Mouse (Mus musculus): ENCODE measurements around the gene Ceacam1. TPM values are rescaled to one million over a fixed set of nuclear protein-coding genes. Genes with fewer than 3 reads are reported as not detected.
"Not testable (repeated sequence)": the region's sequence is repeated elsewhere in the genome, so short reads cannot be mapped to it uniquely, and the experiment has no call there.

Gene Ceacam1
- total and polyA plus RNA-seq, 3 experiments, result 3.1 to 25.1 (median 5.9) TPM

- no peak for DNase-seq (ENCODE audit: extremely low read depth)
- Histone ChIP-seq H3K4me3 (replicated peaks in 1 of 3; ENCODE audit: low read depth in 2 of 3, low read length in 2 of 3, poor library complexity in 1 of 3) (no peak overlapping the region), H3K9ac (ENCODE audit: insufficient read depth, low read depth) (no peak overlapping the region), H3K4me1 (ENCODE audit: control insufficient read depth in 1 of 2, insufficient read depth in 2 of 2) (no peaks in the 10 kb centered on the region; a peak in 1 of 4 replicates), H3K27ac (ENCODE audit: insufficient read depth, low read depth) (no peak overlapping the region), H3K79me2 (replicated peaks; ENCODE audit: control insufficient read depth, extremely low read depth, insufficient read depth, poor library complexity, severe bottlenecking) (no peaks in the 10 kb centered on the region), H3K36me3 (replicated peaks in 1 of 2; ENCODE audit: control insufficient read depth in 1 of 2, insufficient read depth in 1 of 2, low read length in 1 of 2) (peaks cover 0 to 17% of the 10 kb centered on the region in 2 experiments), H3K9me3 (replicated peaks; ENCODE audit: low read length) (no peaks in the 10 kb centered on the region), H3K27me3 (replicated peaks) (no peaks in the 10 kb centered on the region), H3K4me2 (ENCODE audit: insufficient read depth, low read depth, poor library complexity, severe bottlenecking) (no peak overlapping the region)
- TF ChIP-seq ELF1 (IDR thresholded peaks at IDR 0.05; ENCODE audit: low read depth, low read length) (no peak), MAZ (IDR thresholded peaks at IDR 0.05; ENCODE audit: low read depth, low read length) (no peak), JUN (IDR thresholded peaks at IDR 0.05; ENCODE audit: insufficient read depth, low read depth, low read length) (no peak), ZMIZ1 (IDR thresholded peaks at IDR 0.05; ENCODE audit: low read depth, low read length) (no peak), ETS1 (conservative IDR thresholded peaks at IDR 0.05; ENCODE audit: low read depth, low read length) (no peak), CTCF (conservative IDR thresholded peaks at IDR 0.05 in 1 of 2, IDR thresholded peaks at IDR 0.05 in 1 of 2; ENCODE audit: low read depth in 2 of 2, low read length in 2 of 2) (no peak), ZNF384 (IDR thresholded peaks at IDR 0.05; ENCODE audit: low read depth, low read length) (no peak), IRF4 (IDR thresholded peaks at IDR 0.05; ENCODE audit: low read depth, low read length) (no peak), SMC3 (IDR thresholded peaks at IDR 0.05; ENCODE audit: low read depth, low read length) (no peak), TCF12 (IDR thresholded peaks at IDR 0.05; ENCODE audit: low read depth, low read length) (no peak), CHD2 (IDR thresholded peaks at IDR 0.05; ENCODE audit: low read length) (no peak), CHD1 (IDR thresholded peaks at IDR 0.05; ENCODE audit: low read depth, low read length) (no peak), USF1 (IDR thresholded peaks at IDR 0.05; ENCODE audit: low read depth, low read length) (no peak), RAD21 (IDR thresholded peaks at IDR 0.05; ENCODE audit: low read depth, low read length) (no peak), MXI1 (IDR thresholded peaks at IDR 0.05; ENCODE audit: low read depth, low read length) (no peak), UBTF (IDR thresholded peaks at IDR 0.05; ENCODE audit: low read depth, low read length) (no peak)
- dilution Hi-C loops (cut with MboI; ENCODE audit: extremely low pct_ligation_motif_present, extremely low pct_unique_long_range_greater_than_20kb, low sequenced_read_pairs) (no loop called here), in situ Hi-C loops (cut with MboI; ENCODE audit: low pct_ligation_motif_present, low pct_unique_long_range_greater_than_20kb, low sequenced_read_pairs) (no loop called here)
These were observed 12.4 kb downstream of the Ceacam1 start for GRCm38 (mm10) chr7:25465010-25465409.

- H3K27me3 ChIP-seq (replicated peaks); H3K79me2 ChIP-seq (replicated peaks; ENCODE audit: control insufficient read depth, extremely low read depth, insufficient read depth, poor library complexity, severe bottlenecking); DNase-seq (ENCODE audit: extremely low read depth); H3K4me3 ChIP-seq (replicated peaks in 1 of 3; ENCODE audit: low read depth in 2 of 3, low read length in 2 of 3, poor library complexity in 1 of 3); H3K4me2 ChIP-seq (ENCODE audit: insufficient read depth, low read depth, poor library complexity, severe bottlenecking); H3K4me1 ChIP-seq (ENCODE audit: control insufficient read depth in 1 of 2, insufficient read depth in 2 of 2); H3K9ac ChIP-seq (ENCODE audit: insufficient read depth, low read depth); H3K9me3 ChIP-seq (replicated peaks; ENCODE audit: low read length); H3K27ac ChIP-seq (ENCODE audit: insufficient read depth, low read depth); in situ Hi-C loops (cut with MboI; ENCODE audit: low pct_ligation_motif_present, low pct_unique_long_range_greater_than_20kb, low sequenced_read_pairs); dilution Hi-C loops (cut with MboI; ENCODE audit: extremely low pct_ligation_motif_present, extremely low pct_unique_long_range_greater_than_20kb, low sequenced_read_pairs): not testable (repeated sequence)
- peaks cover 0 to 17% of the 10 kb centered on the region in 2 experiments for H3K36me3 ChIP-seq (replicated peaks in 1 of 2; ENCODE audit: control insufficient read depth in 1 of 2, insufficient read depth in 1 of 2, low read length in 1 of 2)
These were observed 15.4 kb downstream of the Ceacam1 start for GRCm38 (mm10) chr7:25462033-25462337.

- H3K9ac ChIP-seq (ENCODE audit: insufficient read depth, low read depth); H3K27ac ChIP-seq (ENCODE audit: insufficient read depth, low read depth); H3K4me1 ChIP-seq (ENCODE audit: control insufficient read depth in 1 of 2, insufficient read depth in 2 of 2); H3K4me2 ChIP-seq (ENCODE audit: insufficient read depth, low read depth, poor library complexity, severe bottlenecking); DNase-seq (ENCODE audit: extremely low read depth); H3K4me3 ChIP-seq (replicated peaks in 1 of 3; ENCODE audit: low read depth in 2 of 3, low read length in 2 of 3, poor library complexity in 1 of 3); H3K27me3 ChIP-seq (replicated peaks); H3K79me2 ChIP-seq (replicated peaks; ENCODE audit: control insufficient read depth, extremely low read depth, insufficient read depth, poor library complexity, severe bottlenecking); H3K9me3 ChIP-seq (replicated peaks; ENCODE audit: low read length); in situ Hi-C loops (cut with MboI; ENCODE audit: low pct_ligation_motif_present, low pct_unique_long_range_greater_than_20kb, low sequenced_read_pairs); dilution Hi-C loops (cut with MboI; ENCODE audit: extremely low pct_ligation_motif_present, extremely low pct_unique_long_range_greater_than_20kb, low sequenced_read_pairs): not testable (repeated sequence)
- peaks cover 0 to 17% of the 10 kb centered on the region in 2 experiments for H3K36me3 ChIP-seq (replicated peaks in 1 of 2; ENCODE audit: control insufficient read depth in 1 of 2, insufficient read depth in 1 of 2, low read length in 1 of 2)
These were observed 15.9 kb downstream of the Ceacam1 start for GRCm38 (mm10) chr7:25461336-25462032.
